Comparison of ENCODE assay signal across 16 mouse cellular contexts in the genomic region with DNA sequence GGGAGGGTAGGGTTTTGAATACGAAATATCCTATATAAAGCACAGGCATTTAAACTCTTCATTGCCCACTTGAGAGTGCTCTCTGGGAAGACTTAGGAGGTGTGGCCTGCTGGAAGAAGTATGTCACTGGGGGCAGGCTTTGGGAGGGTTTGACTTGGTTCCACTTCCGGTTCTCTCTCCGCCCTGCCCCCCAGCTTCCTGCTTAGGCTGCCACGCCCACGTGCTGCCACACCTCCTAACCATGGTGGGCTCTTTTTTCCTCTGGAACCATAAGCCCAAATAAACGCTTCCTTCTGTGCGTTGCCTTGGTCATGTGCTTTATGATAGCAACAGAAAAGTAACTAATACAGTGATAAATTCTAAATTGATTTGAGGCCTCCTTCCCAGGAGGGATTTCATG. TPM values are rescaled to one million over a fixed set of nuclear protein-coding genes. Genes with fewer than 3 reads are reported as not detected.
DNase-seq lines count a peak whose midpoint lies in the region; ATAC-seq and TF ChIP-seq lines count a peak whose summit lies in the region.
"Had no signal": no experiment of that assay in that cellular context is flagged by ENCODE, and none has a peak within 500 bp of the region (broad histone marks: within the 10 kb centered on the region; RNA-seq: fewer than 3 reads in every experiment).

No protein-coding gene starts in this region.

- no peaks in the 10 kb centered on the region for H3K27me3 ChIP-seq in midbrain, embryonic 10.5 days (ENCODE audit: low read depth, poor library complexity, severe bottlenecking)
- no peaks in the 10 kb centered on the region for H3K27me3 ChIP-seq in midbrain, postnatal 0 days (ENCODE audit: insufficient read depth, low read length)
- H3K27me3 ChIP-seq: Patski had no signal

- H3K9me3 ChIP-seq in midbrain, embryonic 10.5 days (replicated peaks) = no peaks in the 10 kb centered on the region
- H3K9me3 ChIP-seq in midbrain, postnatal 0 days (ENCODE audit: low read length) = no peaks in the 10 kb centered on the region
- no peaks in the 10 kb centered on the region for H3K9me3 ChIP-seq in ES-E14 (ENCODE audit: control insufficient read depth, insufficient read depth, low read depth, low read length)

- no peak for ATAC-seq in midbrain, postnatal 0 days (ENCODE audit: low FRiP score)
- ATAC-seq in megakaryocyte, adult 5-6 weeks (ENCODE audit: poor library complexity, severe bottlenecking) = no peak
- ATAC-seq: forebrain, embryonic 14.5 days; inflammation-experienced regulatory T-cells, adult 6 months; lung, postnatal 0 days; Patski had no signal

- H3K27ac ChIP-seq in midbrain, embryonic 10.5 days (replicated peaks) = no peak overlapping the region
- no peak overlapping the region for H3K27ac ChIP-seq in midbrain, postnatal 0 days (ENCODE audit: low read depth, low read length)
- H3K27ac ChIP-seq in ES-E14 (ENCODE audit: insufficient read depth, low read depth, low read length, poor library complexity, severe bottlenecking) = no peak overlapping the region

- in situ Hi-C loops in ES-E14 (cut with MboI; ENCODE audit: low sequenced_read_pairs in 2 of 2, unreplicated experiment in 2 of 2) = no loop called here

- no peak overlapping the region for H3K4me3 ChIP-seq in midbrain, embryonic 10.5 days
- H3K4me3 ChIP-seq in midbrain, postnatal 0 days (ENCODE audit: low read depth, low read length) = no peak overlapping the region
- peak overlapping the region in 1 of 2 experiments; percentile 30; a peak in 1 of 4 replicates for H3K4me3 ChIP-seq in ES-E14 (ENCODE audit: insufficient read depth in 1 of 2, low read depth in 1 of 2, low read length in 2 of 2, poor library complexity in 1 of 2, severe bottlenecking in 1 of 2)

- H3K4me2 ChIP-seq in midbrain, postnatal 0 days (ENCODE audit: low read depth, low read length, poor library complexity, severe bottlenecking) = no peak overlapping the region

- no peaks in the 10 kb centered on the region for H3K36me3 ChIP-seq in midbrain, embryonic 10.5 days
- no peaks in the 10 kb centered on the region for H3K36me3 ChIP-seq in midbrain, postnatal 0 days (ENCODE audit: insufficient read depth, low read length)
- H3K36me3 ChIP-seq in ES-E14 (ENCODE audit: control insufficient read depth, insufficient read depth, low read length, poor library complexity, severe bottlenecking) = no peaks in the 10 kb centered on the region

- no peaks in the 10 kb centered on the region for H3K4me1 ChIP-seq in midbrain, embryonic 10.5 days
- H3K4me1 ChIP-seq in midbrain, postnatal 0 days (ENCODE audit: insufficient read depth, low read length) = no peaks in the 10 kb centered on the region
- no peaks in the 10 kb centered on the region; a peak in 2 of 4 replicates for H3K4me1 ChIP-seq in ES-E14 (ENCODE audit: control insufficient read depth in 2 of 2, insufficient read depth in 2 of 2, low read length in 2 of 2, poor library complexity in 1 of 2)

- WGBS in midbrain, embryonic 10.5 days = 87% methylated on average over 7 of the region's 7 CpGs
- 85% methylated on average over 7 of the region's 7 CpGs for WGBS in midbrain, postnatal 0 days

- H3K9ac ChIP-seq in midbrain, postnatal 0 days (replicated peaks; ENCODE audit: low read length, poor library complexity, severe bottlenecking) = no peak overlapping the region
- no peak overlapping the region for H3K9ac ChIP-seq in ES-E14 (ENCODE audit: insufficient read depth, low read depth, low read length, poor library complexity, severe bottlenecking)

- TF ChIP-seq CTCF in midbrain, postnatal 0 days (IDR thresholded peaks at IDR 0.05) = no peak

- peak; percentile 93 for DNase-seq in heart, adult 11 months
- no peak for DNase-seq in heart, postnatal 14 days
- DNase-seq in midbrain, embryonic 10.5 days (ENCODE audit: low spot score) = peak; percentile 10
- DNase-seq in midbrain, postnatal 0 days (ENCODE audit: low spot score) = no peak
- peak; percentile 56 for DNase-seq in ES-E14 (ENCODE audit: low read depth, low spot score)
- DNase-seq in induced T-regulatory cell, adult 2 months (ENCODE audit: low read depth) = peak; percentile 43
- no peak for DNase-seq in gastrocnemius, postnatal 25 days
- DNase-seq: adrenal gland, adult 8-10 months; cerebellum, postnatal 25 days; gastrocnemius, postnatal 10 days; midbrain, embryonic 14.5 days had no signal

- intact Hi-C loops in heart, postnatal 14 days (cut with DNase I) = loop anchor here (10.0 kb wide), 2 partner anchors 531 to 731 kb away; no protein-coding TSS in a partner anchor

TF ChIP-seq in ES-E14, 5 proteins besides CTCF, POLR2A, EP300 and RAD21:
- TF ChIP-seq ZC3H11A (IDR thresholded peaks at IDR 0.05; ENCODE audit: borderline replicate concordance, low read depth, low read length) = no peak
- TF ChIP-seq ZNF384 (IDR thresholded peaks at IDR 0.05; ENCODE audit: low read depth, low read length) = no peak
- no peak for TF ChIP-seq MAFK (IDR thresholded peaks at IDR 0.05; ENCODE audit: insufficient read depth, low read depth, low read length)
- no peak for TF ChIP-seq CHD2 (IDR thresholded peaks at IDR 0.05; ENCODE audit: low read depth, low read length)
- no peak for TF ChIP-seq HCFC1 (IDR thresholded peaks at IDR 0.05; ENCODE audit: borderline replicate concordance, insufficient read depth, low read length)

RNA-seq across cellular contexts. Expression of gene Ric1, which starts 16.5 kb away (rescaled TPM):
- 10 to 100 TPM; 27.3 to 30.8 TPM for total RNA-seq in heart, postnatal 14 days (2021)
- 9.8 and 10.2 TPM in 2 replicates for polyA plus RNA-seq in midbrain, embryonic 10.5 days (2016; fragmentation: Nextera tagmentation; extraction: Ambion mirVana)
- 37.4 and 45.9 TPM in 2 replicates for total RNA-seq in midbrain, postnatal 0 days (2014; rRNA removed)
- 10.7 and 13.8 TPM in 2 replicates for polyA plus RNA-seq in midbrain, postnatal 0 days (2015; fragmentation: Nextera tagmentation; extraction: Ambion mirVana)
- 30.7 and 37.4 TPM in 2 replicates for total RNA-seq in ES-E14 (2012; rRNA removed)
- 10 to 100 TPM; 22.5 to 23.8 TPM for total RNA-seq in gastrocnemius, postnatal 25 days (2021)
- total RNA-seq in megakaryocyte, adult 5-6 weeks (2015) = 12.9 and 13.1 TPM in 2 replicates
- 14.3 and 15.3 TPM in 2 replicates for total RNA-seq in megakaryocyte, adult 5-6 weeks (2017)

Comparison
In these comparisons a context has a peak if more than half of its experiments do, and no peak if none do; other contexts are left out.
1. DNase-seq: peak in heart, adult 11 months (single experiment), midbrain, embryonic 10.5 days (single experiment), ES-E14 (single experiment) and induced T-regulatory cell, adult 2 months (single experiment); none in heart, postnatal 14 days (0 of 2), midbrain, postnatal 0 days (single experiment) and gastrocnemius, postnatal 25 days (single experiment).